Comparison of ENCODE assay signal across 8 mouse cellular contexts in genomic region chr1:180903666-180904038, GRCm38 (mm10). TPM values are rescaled to one million over a fixed set of nuclear protein-coding genes. Genes with fewer than 3 reads are reported as not detected.
A peak's percentile ranks its signal among the peaks of the same experiment; 100 is the strongest.
DNase-seq lines count a peak whose midpoint lies in the region; ATAC-seq and TF ChIP-seq lines count a peak whose summit lies in the region.

No protein-coding gene starts in this region.

- H3K4me3 ChIP-seq in lung, embryonic 16.5 days (ENCODE audit: low read length), result peak overlapping the region; percentile 77
- H3K4me3 ChIP-seq in limb, embryonic 14.5 days (replicated peaks; ENCODE audit: low read length), result peak overlapping the region; percentile 84
- H3K4me3 ChIP-seq in olfactory bulb, adult 2 months (ENCODE audit: insufficient read depth, low read depth, low read length), result peak overlapping the region; percentile 67

- peaks cover 13% of the 10 kb centered on the region for H3K36me3 ChIP-seq in lung, embryonic 16.5 days (ENCODE audit: control insufficient read depth, insufficient read depth, low read length)
- H3K36me3 ChIP-seq in limb, embryonic 14.5 days (ENCODE audit: control insufficient read depth, insufficient read depth, low read length), result peaks cover 31% of the 10 kb centered on the region

- H3K27me3 ChIP-seq in lung, embryonic 16.5 days (ENCODE audit: control insufficient read depth, insufficient read depth, low read depth, low read length), result no peaks in the 10 kb centered on the region
- H3K27me3 ChIP-seq in limb, embryonic 14.5 days (ENCODE audit: control insufficient read depth, insufficient read depth, low read length), result no peaks in the 10 kb centered on the region

- 24% methylated on average over 10 of the region's 10 CpGs for WGBS in lung, embryonic 16.5 days
- 39% methylated on average over 10 of the region's 10 CpGs for WGBS in limb, embryonic 14.5 days
- WGBS in olfactory bulb, adult 2 months, result 27% methylated on average over 10 of the region's 10 CpGs

- H3K4me2 ChIP-seq in lung, embryonic 16.5 days (ENCODE audit: low read depth, low read length), result peak overlapping the region; percentile 70
- peak overlapping the region; percentile 85 for H3K4me2 ChIP-seq in limb, embryonic 14.5 days (replicated peaks; ENCODE audit: low read depth, low read length, severe bottlenecking)

- no peak for TF ChIP-seq POLR2A in limb, embryonic 14.5 days (IDR thresholded peaks at IDR 0.05; ENCODE audit: borderline replicate concordance, extremely low read depth, insufficient read depth, insufficient read length)
- TF ChIP-seq POLR2A in olfactory bulb, adult 2 months (IDR thresholded peaks at IDR 0.05; ENCODE audit: insufficient read depth, low read depth, low read length), result no peak

- H3K27ac ChIP-seq in lung, embryonic 16.5 days (ENCODE audit: low read length), result peak overlapping the region; percentile 59
- H3K27ac ChIP-seq in limb, embryonic 14.5 days (replicated peaks; ENCODE audit: low read depth, low read length), result peak overlapping the region; percentile 56; the same call in 1 of the 2 replicates
- H3K27ac ChIP-seq in olfactory bulb, adult 2 months (ENCODE audit: insufficient read depth, low read depth, low read length), result no peak overlapping the region

- peak overlapping the region; percentile 86 for H3K9ac ChIP-seq in lung, embryonic 16.5 days (ENCODE audit: low read length)
- H3K9ac ChIP-seq in limb, embryonic 14.5 days (ENCODE audit: low read depth, low read length, severe bottlenecking), result peak overlapping the region; percentile 95

- no peak for DNase-seq in lung, postnatal 36 days
- DNase-seq in limb, embryonic 14.5 days (ENCODE audit: low spot score), result no peak
- no peak for DNase-seq in gastrocnemius, postnatal 25 days
- no peak for DNase-seq in left cerebral cortex, adult 18-20 months (ENCODE audit: low spot score in 2 of 2)
- no peak for DNase-seq in thymus, postnatal 0 days (ENCODE audit: low spot score)

- H3K9me3 ChIP-seq in lung, embryonic 16.5 days (ENCODE audit: control insufficient read depth, low read length), result no peaks in the 10 kb centered on the region
- no peaks in the 10 kb centered on the region for H3K9me3 ChIP-seq in limb, embryonic 14.5 days (ENCODE audit: control insufficient read depth, low read length)

- peaks cover 12% of the 10 kb centered on the region for H3K4me1 ChIP-seq in lung, embryonic 16.5 days (replicated peaks; ENCODE audit: control insufficient read depth, insufficient read depth, low read length)
- H3K4me1 ChIP-seq in limb, embryonic 14.5 days (ENCODE audit: control insufficient read depth, insufficient read depth, low read length), result peaks cover 12% of the 10 kb centered on the region
- H3K4me1 ChIP-seq in olfactory bulb, adult 2 months (ENCODE audit: control insufficient read depth, insufficient read depth, low read length), result peaks cover 14% of the 10 kb centered on the region

- no peak for TF ChIP-seq CTCF in olfactory bulb, adult 2 months (IDR thresholded peaks at IDR 0.05; ENCODE audit: insufficient read depth, low read depth, low read length)

- no peak for ATAC-seq in lung, embryonic 16.5 days (ENCODE audit: low read depth)
- peak; percentile 5; the same call in 1 of the 2 replicates for ATAC-seq in erythroid progenitor cell, adult 5-6 weeks (replicated peaks; ENCODE audit: low FRiP score, poor library complexity, severe bottlenecking)
- no peak for ATAC-seq in limb, embryonic 14.5 days (ENCODE audit: low FRiP score, low read depth)

RNA-seq across cellular contexts. Expression of gene Pycr2, which starts 0.4 kb away (rescaled TPM):
- 80.7 and 84.3 TPM in 2 replicates for polyA plus RNA-seq in lung, embryonic 16.5 days (2015; fragmentation: Nextera tagmentation; extraction: Ambion mirVana)
- total RNA-seq in erythroid progenitor cell, adult 5-6 weeks (2015; ENCODE audit: low replicate concordance), result 21.3 and 42.8 TPM in 2 replicates
- 26.3 and 26.6 TPM in 2 replicates for total RNA-seq in erythroid progenitor cell, adult 5-6 weeks (2017; ENCODE audit: low replicate concordance)
- polyA plus RNA-seq in limb, embryonic 14.5 days (2012; rRNA removed), result 62.5 and 80.3 TPM in 2 replicates
- 91.5 and 95.6 TPM in 2 replicates for polyA plus RNA-seq in limb, embryonic 14.5 days (2014; fragmentation: Nextera tagmentation; extraction: Ambion mirVana)
- not detected in 2 replicates for polyA plus RNA-seq in olfactory bulb, adult 2 months (2012; ENCODE audit: insufficient read depth, insufficient read length, low replicate concordance, missing spikeins)
- 10 to 100 TPM; 12.4 to 14.1 TPM for total RNA-seq in gastrocnemius, postnatal 25 days (2021)
- 10 to 100 TPM; 28.9 to 29.4 TPM for total RNA-seq in left cerebral cortex, adult 18-20 months (2021)
- polyA plus RNA-seq in thymus, postnatal 0 days (2015; fragmentation: Nextera tagmentation; extraction: Ambion mirVana), result 142 and 147 TPM in 2 replicates

RNA-seq across cellular contexts. Expression of gene Lefty2, which starts 10.7 kb away (rescaled TPM):
- polyA plus RNA-seq in lung, embryonic 16.5 days (2015; fragmentation: Nextera tagmentation; extraction: Ambion mirVana), result 0.20 and 0.23 TPM in 2 replicates
- not detected in 2 replicates for total RNA-seq in erythroid progenitor cell, adult 5-6 weeks (2015; ENCODE audit: low replicate concordance)
- not detected in 2 replicates for total RNA-seq in erythroid progenitor cell, adult 5-6 weeks (2017; ENCODE audit: low replicate concordance)
- polyA plus RNA-seq in limb, embryonic 14.5 days (2012; rRNA removed), result 0.11 and 0.36 TPM in 2 replicates
- polyA plus RNA-seq in limb, embryonic 14.5 days (2014; fragmentation: Nextera tagmentation; extraction: Ambion mirVana), result 0.17 and 0.80 TPM in 2 replicates
- not detected in 2 replicates for polyA plus RNA-seq in olfactory bulb, adult 2 months (2012; ENCODE audit: insufficient read depth, insufficient read length, low replicate concordance, missing spikeins)
- not detected for total RNA-seq in gastrocnemius, postnatal 25 days (2021)
- total RNA-seq in left cerebral cortex, adult 18-20 months (2021), result under 1 TPM; 0.21 to 0.33 TPM
- 0.86 and 0.98 TPM in 2 replicates for polyA plus RNA-seq in thymus, postnatal 0 days (2015; fragmentation: Nextera tagmentation; extraction: Ambion mirVana)

RNA-seq across cellular contexts. Expression of gene Lefty1, which starts 31.2 kb away (rescaled TPM):
- 1.5 and 1.6 TPM in 2 replicates for polyA plus RNA-seq in lung, embryonic 16.5 days (2015; fragmentation: Nextera tagmentation; extraction: Ambion mirVana)
- 1.1 TPM in 1 of 2 replicates, not detected in the other for total RNA-seq in erythroid progenitor cell, adult 5-6 weeks (2015; ENCODE audit: low replicate concordance)
- 4.6 TPM in 1 of 2 replicates, not detected in the other for total RNA-seq in erythroid progenitor cell, adult 5-6 weeks (2017; ENCODE audit: low replicate concordance)
- polyA plus RNA-seq in limb, embryonic 14.5 days (2012; rRNA removed), result 4.1 and 4.8 TPM in 2 replicates
- polyA plus RNA-seq in limb, embryonic 14.5 days (2014; fragmentation: Nextera tagmentation; extraction: Ambion mirVana), result 2.7 and 3.5 TPM in 2 replicates
- not detected in 2 replicates for polyA plus RNA-seq in olfactory bulb, adult 2 months (2012; ENCODE audit: insufficient read depth, insufficient read length, low replicate concordance, missing spikeins)
- total RNA-seq in gastrocnemius, postnatal 25 days (2021), result under 1 TPM in 1 of 2 experiments, not detected in 1; 0.33 TPM
- under 1 TPM; 0.21 to 0.91 TPM for total RNA-seq in left cerebral cortex, adult 18-20 months (2021)
- polyA plus RNA-seq in thymus, postnatal 0 days (2015; fragmentation: Nextera tagmentation; extraction: Ambion mirVana), result 1.7 and 2.9 TPM in 2 replicates

RNA-seq across cellular contexts. Expression of gene Tmem63a, which starts 38.5 kb away (rescaled TPM):
- 15.8 and 16.4 TPM in 2 replicates for polyA plus RNA-seq in lung, embryonic 16.5 days (2015; fragmentation: Nextera tagmentation; extraction: Ambion mirVana)
- 23.4 and 24.7 TPM in 2 replicates for total RNA-seq in erythroid progenitor cell, adult 5-6 weeks (2015; ENCODE audit: low replicate concordance)
- 18.1 and 20.2 TPM in 2 replicates for total RNA-seq in erythroid progenitor cell, adult 5-6 weeks (2017; ENCODE audit: low replicate concordance)
- polyA plus RNA-seq in limb, embryonic 14.5 days (2012; rRNA removed), result 47.9 and 56.9 TPM in 2 replicates
- 18.2 and 19.1 TPM in 2 replicates for polyA plus RNA-seq in limb, embryonic 14.5 days (2014; fragmentation: Nextera tagmentation; extraction: Ambion mirVana)
- polyA plus RNA-seq in olfactory bulb, adult 2 months (2012; ENCODE audit: insufficient read depth, insufficient read length, low replicate concordance, missing spikeins), result not detected in 2 replicates
- 10 to 100 TPM; 11.7 to 12.4 TPM for total RNA-seq in gastrocnemius, postnatal 25 days (2021)
- total RNA-seq in left cerebral cortex, adult 18-20 months (2021), result 10 to 100 TPM; 15.5 to 19.4 TPM
- 13.8 and 14.4 TPM in 2 replicates for polyA plus RNA-seq in thymus, postnatal 0 days (2015; fragmentation: Nextera tagmentation; extraction: Ambion mirVana)

RNA-seq across cellular contexts. Expression of gene Sde2, which starts 52.7 kb away (rescaled TPM):
- polyA plus RNA-seq in lung, embryonic 16.5 days (2015; fragmentation: Nextera tagmentation; extraction: Ambion mirVana), result 33.0 and 38.3 TPM in 2 replicates
- total RNA-seq in erythroid progenitor cell, adult 5-6 weeks (2015; ENCODE audit: low replicate concordance), result 21.3 and 23.9 TPM in 2 replicates
- total RNA-seq in erythroid progenitor cell, adult 5-6 weeks (2017; ENCODE audit: low replicate concordance), result 29.9 and 35.2 TPM in 2 replicates
- polyA plus RNA-seq in limb, embryonic 14.5 days (2012; rRNA removed), result 24.6 and 29.8 TPM in 2 replicates
- 30.9 and 33.0 TPM in 2 replicates for polyA plus RNA-seq in limb, embryonic 14.5 days (2014; fragmentation: Nextera tagmentation; extraction: Ambion mirVana)
- polyA plus RNA-seq in olfactory bulb, adult 2 months (2012; ENCODE audit: insufficient read depth, insufficient read length, low replicate concordance, missing spikeins), result not detected in 2 replicates
- 1 to 10 TPM; 7.5 TPM for total RNA-seq in gastrocnemius, postnatal 25 days (2021)
- total RNA-seq in left cerebral cortex, adult 18-20 months (2021), result 10 to 100 TPM; 20.9 to 25.7 TPM
- 34.4 and 38.7 TPM in 2 replicates for polyA plus RNA-seq in thymus, postnatal 0 days (2015; fragmentation: Nextera tagmentation; extraction: Ambion mirVana)
